Mouse (Mus musculus): Measurements from ENCODE around the gene Asic4. TPM values are rescaled to one million over a fixed set of nuclear protein-coding genes. Genes with fewer than 3 reads are reported as not detected.

The Asic4 gene
- polyA plus RNA-seq, 1 experiment from 2014 or later: 7.2 TPM

- no peak overlapping the region for H3K9ac ChIP-seq (replicated peaks; ENCODE audit: low read depth, low read length)
- WGBS: 6% methylated on average over 10 of the region's 10 CpGs
- H3K4me1 ChIP-seq (replicated peaks; ENCODE audit: control insufficient read depth, insufficient read depth, low read length): peaks cover 82% of the 10 kb centered on the region
- no peak overlapping the region for H3K4me3 ChIP-seq (replicated peaks; ENCODE audit: low read length)
- H3K4me2 ChIP-seq (ENCODE audit: low read length): peak overlapping the region; percentile 35
- peaks cover 28% of the 10 kb centered on the region for H3K27me3 ChIP-seq (replicated peaks; ENCODE audit: control insufficient read depth, insufficient read depth, low read length)
- no peak overlapping the region for H3K27ac ChIP-seq (ENCODE audit: low read length)
- H3K9me3 ChIP-seq (ENCODE audit: control insufficient read depth, low read length): no peaks in the 10 kb centered on the region
- H3K36me3 ChIP-seq (ENCODE audit: control insufficient read depth, insufficient read depth): no peaks in the 10 kb centered on the region
- ATAC-seq: peak; percentile 6
Measured at GRCm38 (mm10) chr1:75447265-75448051, 2.8 kb upstream of the Asic4 start.

- H3K9ac ChIP-seq (replicated peaks; ENCODE audit: low read depth, low read length): no peak overlapping the region
- H3K4me3 ChIP-seq (replicated peaks; ENCODE audit: low read length): no peak overlapping the region
- 3% methylated on average over 7 of the region's 7 CpGs for WGBS
- ATAC-seq: no peak
- no peaks in the 10 kb centered on the region for H3K36me3 ChIP-seq (ENCODE audit: control insufficient read depth, insufficient read depth)
- no peak overlapping the region for H3K27ac ChIP-seq (ENCODE audit: low read length)
- no peaks in the 10 kb centered on the region for H3K9me3 ChIP-seq (ENCODE audit: control insufficient read depth, low read length)
- peaks cover 30% of the 10 kb centered on the region for H3K27me3 ChIP-seq (replicated peaks; ENCODE audit: control insufficient read depth, insufficient read depth, low read length)
- H3K4me2 ChIP-seq (ENCODE audit: low read length): peak overlapping the region; percentile 14
- H3K4me1 ChIP-seq (replicated peaks; ENCODE audit: control insufficient read depth, insufficient read depth, low read length): peaks cover 76% of the 10 kb centered on the region
Measured at GRCm38 (mm10) chr1:75448052-75448431, 2.2 kb upstream of the Asic4 start.

DNA sequence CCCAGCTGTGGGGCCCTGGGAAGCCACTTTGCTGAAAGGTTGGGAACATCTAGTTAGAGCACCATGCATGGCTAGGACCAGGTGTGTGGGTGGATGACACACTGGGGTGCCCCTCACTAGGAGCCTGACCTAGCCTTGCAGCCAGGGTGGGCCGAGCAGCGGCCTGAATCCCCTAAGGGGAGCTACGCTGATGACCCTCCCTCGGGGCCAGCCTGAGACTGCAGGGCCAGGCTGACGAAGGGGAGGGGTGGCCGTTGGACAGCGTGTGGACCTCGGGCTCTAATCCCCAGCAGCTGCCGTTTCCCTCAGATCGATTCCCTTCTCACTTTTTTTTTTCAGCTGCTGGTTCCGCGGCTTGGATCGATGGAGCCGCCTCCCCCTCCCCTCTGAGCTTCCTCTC lies 1.3 kb upstream of the Asic4 start:
- no peak overlapping the region for H3K4me3 ChIP-seq (replicated peaks; ENCODE audit: low read length)
- peaks cover 67% of the 10 kb centered on the region for H3K4me1 ChIP-seq (replicated peaks; ENCODE audit: control insufficient read depth, insufficient read depth, low read length)
- no peak overlapping the region for H3K27ac ChIP-seq (ENCODE audit: low read length)
- no peak for ATAC-seq
- 2% methylated on average over 14 of the region's 14 CpGs for WGBS
- H3K27me3 ChIP-seq (replicated peaks; ENCODE audit: control insufficient read depth, insufficient read depth, low read length): peaks cover 30% of the 10 kb centered on the region
- no peak overlapping the region for H3K4me2 ChIP-seq (ENCODE audit: low read length)
- H3K9ac ChIP-seq (replicated peaks; ENCODE audit: low read depth, low read length): no peak overlapping the region
- no peaks in the 10 kb centered on the region for H3K9me3 ChIP-seq (ENCODE audit: control insufficient read depth, low read length)
- no peaks in the 10 kb centered on the region for H3K36me3 ChIP-seq (ENCODE audit: control insufficient read depth, insufficient read depth)

- peaks cover 61% of the 10 kb centered on the region for H3K4me1 ChIP-seq (replicated peaks; ENCODE audit: control insufficient read depth, insufficient read depth, low read length)
- 6% methylated on average over 8 of the region's 8 CpGs for WGBS
Measured at GRCm38 (mm10) chr1:75449377-75450135, 680 bp upstream of the Asic4 start.

GRCm38 (mm10) chr1:75451900-75452299 lies 1.7 kb downstream of the Asic4 start:
- Histone ChIP-seq H3K4me3 (replicated peaks; ENCODE audit: low read length) (no peak overlapping the region), H3K27ac (ENCODE audit: low read length) (no peak overlapping the region), H3K27me3 (replicated peaks; ENCODE audit: control insufficient read depth, insufficient read depth, low read length) (peaks cover 30% of the 10 kb centered on the region), H3K9ac (replicated peaks; ENCODE audit: low read depth, low read length) (no peak overlapping the region), H3K36me3 (ENCODE audit: control insufficient read depth, insufficient read depth) (no peaks in the 10 kb centered on the region), H3K9me3 (ENCODE audit: control insufficient read depth, low read length) (no peaks in the 10 kb centered on the region), H3K4me1 (replicated peaks; ENCODE audit: control insufficient read depth, insufficient read depth, low read length) (peaks cover 46% of the 10 kb centered on the region), H3K4me2 (ENCODE audit: low read length) (no peak overlapping the region)
- ATAC-seq: no peak
- 55% methylated on average over 5 of the region's 5 CpGs for WGBS

More at GRCm38 (mm10) chr1:75449377-75450135, 680 bp upstream of the Asic4 start:
- Histone ChIP-seq H3K27ac (ENCODE audit: low read length) (no peak overlapping the region), H3K9ac (replicated peaks; ENCODE audit: low read depth, low read length) (no peak overlapping the region), H3K4me2 (ENCODE audit: low read length) (peak overlapping the region; percentile 46), H3K36me3 (ENCODE audit: control insufficient read depth, insufficient read depth) (no peaks in the 10 kb centered on the region), H3K27me3 (replicated peaks; ENCODE audit: control insufficient read depth, insufficient read depth, low read length) (peaks cover 30% of the 10 kb centered on the region), H3K4me3 (replicated peaks; ENCODE audit: low read length) (no peak overlapping the region), H3K9me3 (ENCODE audit: control insufficient read depth, low read length) (no peaks in the 10 kb centered on the region)
- no peak for ATAC-seq

DNA sequence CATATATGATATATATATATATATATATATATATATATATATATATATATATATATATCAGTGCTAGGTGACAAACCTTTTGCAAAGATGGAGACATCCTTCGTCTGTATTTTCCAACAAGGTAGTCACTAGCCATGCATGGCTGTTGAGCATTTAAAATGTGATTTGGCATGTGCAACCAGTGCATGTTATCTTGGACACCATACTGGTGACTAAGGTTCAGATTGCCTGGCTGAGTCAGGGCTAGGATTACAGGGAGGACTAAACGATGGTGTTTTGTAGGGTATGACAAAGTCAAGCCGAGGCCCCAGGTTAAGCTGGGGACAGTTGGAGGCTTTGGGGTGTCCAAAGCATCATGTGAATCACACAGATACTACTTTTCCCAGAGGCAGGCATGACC lies 5.2 kb downstream of the Asic4 start:
- no peak for ATAC-seq
- no peak overlapping the region for H3K4me2 ChIP-seq (ENCODE audit: low read length)
- H3K27ac ChIP-seq (ENCODE audit: low read length): no peak overlapping the region
- WGBS: 74% methylated on average over 3 of the region's 3 CpGs
- no peaks in the 10 kb centered on the region for H3K36me3 ChIP-seq (ENCODE audit: control insufficient read depth, insufficient read depth)
- H3K4me1 ChIP-seq (replicated peaks; ENCODE audit: control insufficient read depth, insufficient read depth, low read length): peaks cover 33% of the 10 kb centered on the region
- peaks cover 21% of the 10 kb centered on the region for H3K27me3 ChIP-seq (replicated peaks; ENCODE audit: control insufficient read depth, insufficient read depth, low read length)
- H3K9me3 ChIP-seq (ENCODE audit: control insufficient read depth, low read length): no peaks in the 10 kb centered on the region
- no peak overlapping the region for H3K9ac ChIP-seq (replicated peaks; ENCODE audit: low read depth, low read length)
- H3K4me3 ChIP-seq (replicated peaks; ENCODE audit: low read length): no peak overlapping the region

GRCm38 (mm10) chr1:75455948-75456347 lies 5.7 kb downstream of the Asic4 start:
- Histone ChIP-seq H3K27ac (ENCODE audit: low read length) (no peak overlapping the region), H3K9me3 (ENCODE audit: control insufficient read depth, low read length) (no peaks in the 10 kb centered on the region), H3K27me3 (replicated peaks; ENCODE audit: control insufficient read depth, insufficient read depth, low read length) (peaks cover 18% of the 10 kb centered on the region), H3K36me3 (ENCODE audit: control insufficient read depth, insufficient read depth) (no peaks in the 10 kb centered on the region), H3K4me1 (replicated peaks; ENCODE audit: control insufficient read depth, insufficient read depth, low read length) (peaks cover 28% of the 10 kb centered on the region), H3K4me3 (replicated peaks; ENCODE audit: low read length) (no peak overlapping the region), H3K9ac (replicated peaks; ENCODE audit: low read depth, low read length) (no peak overlapping the region), H3K4me2 (ENCODE audit: low read length) (no peak overlapping the region)
- peak; percentile 47 for ATAC-seq
- 15% methylated on average over 5 of the region's 5 CpGs for WGBS

GRCm38 (mm10) chr1:75456746-75457564 lies 6.7 kb downstream of the Asic4 start:
- ATAC-seq: no peak
- Histone ChIP-seq H3K9me3 (ENCODE audit: control insufficient read depth, low read length) (no peaks in the 10 kb centered on the region), H3K27me3 (replicated peaks; ENCODE audit: control insufficient read depth, insufficient read depth, low read length) (peaks cover 11% of the 10 kb centered on the region; the same call in 1 of the 2 replicates), H3K4me1 (replicated peaks; ENCODE audit: control insufficient read depth, insufficient read depth, low read length) (peaks cover 28% of the 10 kb centered on the region), H3K27ac (ENCODE audit: low read length) (no peak overlapping the region), H3K9ac (replicated peaks; ENCODE audit: low read depth, low read length) (no peak overlapping the region), H3K4me2 (ENCODE audit: low read length) (no peak overlapping the region), H3K4me3 (replicated peaks; ENCODE audit: low read length) (no peak overlapping the region), H3K36me3 (ENCODE audit: control insufficient read depth, insufficient read depth) (no peaks in the 10 kb centered on the region)
- 5% methylated on average over 14 of the region's 14 CpGs for WGBS

GRCm38 (mm10) chr1:75457710-75458024 lies 7.4 kb downstream of the Asic4 start:
- H3K36me3 ChIP-seq (ENCODE audit: control insufficient read depth, insufficient read depth): no peaks in the 10 kb centered on the region
- no peak overlapping the region for H3K4me3 ChIP-seq (replicated peaks; ENCODE audit: low read length)
- ATAC-seq: no peak
- H3K27me3 ChIP-seq (replicated peaks; ENCODE audit: control insufficient read depth, insufficient read depth, low read length): peaks cover 5% of the 10 kb centered on the region; the same call in 1 of the 2 replicates
- WGBS: 5% methylated on average over 9 of the region's 10 CpGs
- no peak overlapping the region for H3K4me2 ChIP-seq (ENCODE audit: low read length)
- H3K27ac ChIP-seq (ENCODE audit: low read length): no peak overlapping the region
- no peaks in the 10 kb centered on the region for H3K9me3 ChIP-seq (ENCODE audit: control insufficient read depth, low read length)
- no peak overlapping the region; the same call in 1 of the 2 replicates for H3K9ac ChIP-seq (replicated peaks; ENCODE audit: low read depth, low read length)
- peaks cover 28% of the 10 kb centered on the region for H3K4me1 ChIP-seq (replicated peaks; ENCODE audit: control insufficient read depth, insufficient read depth, low read length)
